Mouse (Mus musculus) thymus, postnatal 36 days (tissue): ENCODE results near the gene Zbtb34.

ENCODE experiments used
- DNase-seq, 2 experiments: peaks; one replicate each; pipeline ENCODE4 v3.0.0; 2022; ENCODE audit warnings: mixed read lengths in 2 of 2

Gene Zbtb34

DNA sequence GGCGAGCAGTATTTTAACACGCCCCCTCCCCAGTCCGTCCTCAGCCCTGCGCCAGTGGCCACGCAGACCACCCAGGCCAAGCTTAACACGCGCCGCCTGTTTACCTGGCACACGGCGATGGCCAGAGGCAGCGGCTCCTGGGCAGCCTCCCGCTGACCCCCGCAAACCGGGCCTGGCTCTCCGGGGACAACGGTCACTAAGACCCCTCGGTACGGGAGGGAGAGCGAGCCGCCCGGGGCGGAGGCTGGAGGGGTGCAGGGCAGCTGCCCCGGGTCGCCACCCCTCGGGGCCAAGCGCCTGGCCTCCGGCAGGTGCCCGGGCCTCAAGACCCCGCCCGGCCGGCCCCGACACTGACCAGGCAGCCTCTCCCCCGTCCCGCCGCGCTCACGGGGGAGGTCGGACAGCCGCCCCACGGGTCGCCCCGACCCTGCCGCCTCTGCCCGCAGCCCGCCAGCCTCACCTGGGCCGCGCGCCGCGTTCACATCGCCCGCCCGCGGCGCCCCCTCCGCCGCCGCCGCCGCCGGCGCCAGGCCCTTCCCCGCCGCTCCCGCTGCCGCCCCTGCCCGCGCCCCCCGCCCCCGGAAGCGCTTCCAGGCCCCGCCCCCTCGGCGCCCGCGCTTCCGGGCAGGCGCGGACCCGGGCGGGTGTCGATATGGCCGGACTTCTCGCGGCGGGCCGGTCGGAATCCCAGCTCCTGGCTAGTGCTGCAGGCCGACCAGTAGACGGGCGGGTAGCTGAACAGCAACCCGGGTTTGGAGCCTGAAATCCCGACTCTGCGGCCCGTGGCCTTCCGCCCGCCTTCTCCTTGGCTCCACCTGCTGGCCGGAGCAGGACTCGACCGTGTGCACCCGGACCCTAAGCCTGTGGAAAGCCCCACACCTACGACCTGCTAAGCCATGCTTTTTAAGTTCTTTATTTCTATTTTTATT, at the start of gene Zbtb34:
Gene Zbtb34, minus strand, starts transcription at position 554 of the 929 bp plus-strand sequence.
- DNase-seq = peak; percentile 73 to 76

DNA sequence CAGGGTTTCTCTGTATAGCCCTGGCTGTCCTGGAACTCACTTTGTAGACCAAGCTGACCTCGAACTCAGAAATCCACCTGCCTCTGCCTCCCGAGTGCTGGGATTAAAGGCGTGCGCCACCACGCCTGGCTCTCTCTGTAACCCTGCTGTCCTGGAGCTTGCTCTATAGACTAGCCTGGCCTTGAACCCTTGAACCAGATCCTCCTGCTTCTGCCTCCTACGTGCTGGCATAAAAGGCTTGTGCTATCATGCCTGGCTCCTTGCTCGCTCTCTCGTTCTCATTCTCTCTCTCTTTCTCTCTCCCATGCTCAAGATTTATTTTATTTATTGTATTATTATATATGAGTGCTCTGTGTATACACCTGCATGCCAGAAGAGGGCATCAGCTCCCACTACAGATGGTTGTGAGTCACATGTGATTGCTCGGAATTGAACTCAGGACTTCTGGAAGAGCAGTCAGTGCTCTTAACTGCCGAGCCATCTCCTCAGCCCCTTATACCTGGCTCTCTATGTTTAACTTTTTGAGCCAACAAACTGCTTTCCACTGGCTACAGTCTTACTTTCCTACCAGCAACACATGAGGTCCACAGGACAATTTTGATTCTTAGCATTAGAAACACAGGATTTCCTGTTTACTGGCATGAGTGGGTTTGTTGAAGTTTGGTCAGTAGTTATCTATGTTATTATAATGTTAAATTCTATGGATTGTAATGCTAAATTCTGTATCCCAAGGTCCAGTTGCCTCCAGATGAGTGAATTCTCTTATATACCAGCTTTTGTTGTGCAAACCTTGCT, 47.0 kb upstream of the Zbtb34 start:
- no peak for DNase-seq

GRCm38 (mm10) chr2:33475961-33476360, 44.8 kb upstream of the Zbtb34 start:
- no peak for DNase-seq

DNA sequence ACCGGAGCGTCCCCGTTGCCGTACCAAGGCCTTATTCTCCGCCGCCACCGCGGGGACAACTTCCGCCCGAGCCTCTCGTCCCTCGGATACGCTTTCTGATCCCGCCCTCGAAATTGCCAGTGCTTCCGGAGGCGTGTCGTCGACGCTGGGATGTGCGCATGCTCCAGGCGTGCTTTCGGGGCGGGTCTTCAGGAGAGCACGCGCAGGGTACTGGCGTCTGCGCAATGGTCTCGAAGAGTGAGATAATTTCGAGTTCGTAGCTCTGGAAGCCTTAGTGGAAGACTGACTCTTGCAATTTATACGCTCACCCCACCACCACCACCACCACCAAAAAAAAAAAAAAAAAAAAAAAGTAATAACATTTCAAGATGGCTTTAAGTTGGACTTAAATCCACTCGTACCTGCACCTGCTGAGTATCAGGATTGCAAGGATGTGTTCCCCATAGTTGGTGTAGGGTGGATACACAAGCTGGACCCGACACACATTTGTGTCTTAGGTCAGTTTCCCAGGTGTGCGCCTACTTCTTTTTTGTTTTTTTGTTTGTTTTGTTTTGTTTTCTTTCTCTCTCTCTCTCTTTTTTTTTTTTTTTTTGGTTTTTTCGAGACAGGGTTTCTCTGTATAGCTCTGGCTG, 37.5 kb upstream of the Zbtb34 start, which contains the start of gene Zbtb43:
Gene Zbtb43, minus strand, starts transcription at position 94 of the 632 bp plus-strand sequence.
- peak; percentile 96 for DNase-seq

DNA sequence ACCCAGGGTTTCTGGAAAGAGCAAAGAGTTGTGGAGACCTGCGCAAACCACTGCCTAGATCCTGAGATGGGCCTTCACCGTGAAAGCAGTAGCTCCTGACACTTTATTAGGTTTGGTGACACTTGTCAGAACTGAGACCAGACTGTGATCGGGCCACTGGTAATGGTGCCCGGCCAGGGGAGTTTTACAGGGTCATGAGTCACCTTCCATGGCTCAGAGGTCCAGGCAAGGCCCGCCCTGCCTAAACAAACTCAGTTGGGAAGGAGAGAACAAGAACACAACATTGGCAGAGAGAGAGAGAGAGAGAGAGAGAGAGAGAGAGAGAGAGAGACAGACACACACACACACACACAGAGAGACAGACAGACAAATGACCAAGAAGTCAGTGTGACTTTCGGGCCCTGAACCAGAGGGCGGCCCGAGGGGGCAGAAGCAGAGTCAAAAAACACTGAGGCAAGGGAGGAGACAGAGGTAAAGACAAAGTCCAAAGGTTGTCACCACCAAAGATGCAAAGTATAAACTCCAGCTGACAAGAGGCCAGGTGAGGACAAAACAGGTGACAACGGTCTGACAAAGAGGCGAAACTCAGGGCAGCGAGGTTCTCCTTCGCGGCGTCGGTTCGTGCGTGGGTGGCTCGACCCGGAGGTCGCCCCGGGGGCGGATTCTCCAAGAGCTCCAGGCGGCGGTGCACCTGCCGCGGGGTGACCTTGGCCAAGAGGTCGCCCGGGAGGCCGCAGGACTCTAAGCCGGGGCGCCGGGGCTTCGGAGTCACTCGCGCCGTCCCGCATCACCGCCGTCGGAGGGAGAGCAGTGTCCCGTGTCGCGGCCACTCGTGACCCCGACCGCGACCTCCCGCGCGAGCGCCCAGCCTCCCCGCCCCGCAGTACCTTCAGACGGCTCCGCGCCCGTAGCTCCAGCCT, 36.7 kb upstream of the Zbtb34 start:
- no peak for DNase-seq

DNA sequence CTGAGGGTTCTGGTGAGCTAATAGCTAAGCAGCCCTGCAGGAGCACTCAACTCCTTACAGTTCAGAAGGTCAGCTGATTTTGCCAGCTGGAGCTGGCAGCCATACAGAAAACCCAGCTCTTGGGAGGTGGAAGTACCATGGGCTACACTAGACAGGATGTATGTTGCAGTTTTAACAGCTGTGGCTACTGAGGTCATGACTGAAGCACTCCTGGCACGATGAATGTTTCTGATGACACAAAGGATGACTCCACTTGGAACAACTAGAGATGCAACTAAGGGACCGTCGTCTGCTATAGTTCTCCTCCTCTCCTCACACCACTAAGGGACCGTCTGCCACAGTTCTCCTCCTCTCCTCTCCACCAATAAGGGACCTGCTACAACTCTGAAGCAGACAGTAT, 34.8 kb upstream of the Zbtb34 start:
- DNase-seq = no peak

- no peak for DNase-seq
These were observed 34.1 kb upstream of the Zbtb34 start for GRCm38 (mm10) chr2:33465215-33465614.

GRCm38 (mm10) chr2:33462066-33462465, 30.9 kb upstream of the Zbtb34 start:
- no peak for DNase-seq

GRCm38 (mm10) chr2:33461066-33461465, 29.9 kb upstream of the Zbtb34 start:
- DNase-seq = no peak

DNA sequence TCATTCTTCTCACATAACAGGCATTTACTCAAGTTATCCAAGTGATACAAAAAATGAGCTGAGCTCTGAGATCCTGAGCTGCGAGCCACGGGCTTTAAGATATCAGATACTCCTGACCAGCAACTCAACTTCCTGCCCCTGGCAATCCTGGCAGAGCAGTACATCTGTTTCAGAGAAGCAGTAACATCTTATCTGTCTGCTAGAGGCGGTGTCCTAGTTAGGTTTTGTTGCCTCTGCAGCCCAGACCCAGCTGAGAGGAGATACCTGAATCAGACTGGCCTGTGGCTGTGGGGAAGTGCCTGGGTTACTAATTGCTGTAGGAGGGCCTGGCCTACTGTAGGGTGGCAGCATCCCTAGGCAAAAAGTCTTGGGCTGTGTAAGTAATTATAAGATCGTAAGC, 28.5 kb upstream of the Zbtb34 start:
- DNase-seq = no peak

- no peak for DNase-seq
These were observed 25.6 kb upstream of the Zbtb34 start for GRCm38 (mm10) chr2:33456696-33457095.

- no peak for DNase-seq
These were observed 25.1 kb upstream of the Zbtb34 start for GRCm38 (mm10) chr2:33456242-33456641.

DNA sequence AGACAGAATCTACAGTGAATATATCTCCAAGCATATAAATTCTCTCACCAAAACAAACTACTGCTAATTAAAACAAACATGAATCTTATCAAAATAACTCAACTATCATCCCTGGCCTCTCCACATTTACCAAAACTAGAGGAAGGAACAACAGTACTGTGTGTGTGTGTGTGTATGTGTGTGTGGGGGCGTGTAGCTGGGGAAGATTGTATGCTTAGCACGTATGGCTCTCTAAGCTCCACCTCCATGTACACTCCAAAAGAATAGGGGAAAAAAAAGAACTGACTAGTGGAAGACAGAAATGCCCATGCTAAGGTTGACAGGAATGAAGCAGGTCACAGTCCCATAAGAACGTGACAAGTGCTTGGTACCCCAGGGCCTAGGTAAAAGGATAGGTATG, 24.2 kb upstream of the Zbtb34 start:
- no peak for DNase-seq

- DNase-seq = no peak
These were observed 23.7 kb upstream of the Zbtb34 start for GRCm38 (mm10) chr2:33454816-33455215.

- no peak for DNase-seq
These were observed 22.4 kb upstream of the Zbtb34 start for GRCm38 (mm10) chr2:33453476-33453875.

DNA sequence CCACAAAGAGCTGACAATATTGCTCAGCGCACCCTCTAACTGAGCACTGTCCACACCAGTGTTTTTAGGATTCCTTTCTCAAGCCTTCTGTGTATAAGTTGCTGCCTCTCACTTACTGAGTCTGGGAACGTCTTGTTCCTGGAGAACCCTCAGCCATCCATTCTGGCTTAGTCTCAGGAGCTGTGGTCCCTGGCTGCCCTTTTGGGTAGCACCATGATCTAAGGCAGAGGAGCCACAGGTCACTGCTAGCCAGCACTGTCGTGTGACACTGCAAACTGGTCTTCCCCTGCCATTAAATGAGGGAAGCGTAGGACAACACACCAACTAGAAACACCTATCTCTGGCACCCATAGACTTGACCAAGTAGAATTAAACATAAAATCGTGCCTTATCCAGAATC, 21.6 kb upstream of the Zbtb34 start:
- no peak for DNase-seq

DNA sequence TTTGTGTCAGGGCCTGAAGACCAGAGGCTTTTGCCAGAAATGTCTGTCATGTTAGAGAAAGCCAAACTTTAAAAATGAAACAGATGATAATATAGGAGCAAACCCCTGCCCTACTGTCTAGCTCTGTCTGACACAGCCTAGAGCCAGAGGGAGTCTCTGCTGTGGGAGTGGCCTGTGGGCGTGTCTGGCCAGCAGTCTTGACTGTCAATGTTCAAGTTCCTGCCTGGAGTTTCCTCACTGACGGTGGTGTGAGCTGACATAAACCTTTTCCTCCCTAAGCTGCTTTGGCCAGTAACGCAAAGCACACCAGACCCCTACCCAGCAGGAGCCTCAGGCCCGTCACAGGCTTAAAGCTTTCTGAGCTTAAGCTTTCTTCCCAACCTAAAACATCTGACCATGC, 21.0 kb upstream of the Zbtb34 start:
- no peak for DNase-seq

GRCm38 (mm10) chr2:33451038-33451978, 20.2 kb upstream of the Zbtb34 start:
- DNase-seq = no peak

DNA sequence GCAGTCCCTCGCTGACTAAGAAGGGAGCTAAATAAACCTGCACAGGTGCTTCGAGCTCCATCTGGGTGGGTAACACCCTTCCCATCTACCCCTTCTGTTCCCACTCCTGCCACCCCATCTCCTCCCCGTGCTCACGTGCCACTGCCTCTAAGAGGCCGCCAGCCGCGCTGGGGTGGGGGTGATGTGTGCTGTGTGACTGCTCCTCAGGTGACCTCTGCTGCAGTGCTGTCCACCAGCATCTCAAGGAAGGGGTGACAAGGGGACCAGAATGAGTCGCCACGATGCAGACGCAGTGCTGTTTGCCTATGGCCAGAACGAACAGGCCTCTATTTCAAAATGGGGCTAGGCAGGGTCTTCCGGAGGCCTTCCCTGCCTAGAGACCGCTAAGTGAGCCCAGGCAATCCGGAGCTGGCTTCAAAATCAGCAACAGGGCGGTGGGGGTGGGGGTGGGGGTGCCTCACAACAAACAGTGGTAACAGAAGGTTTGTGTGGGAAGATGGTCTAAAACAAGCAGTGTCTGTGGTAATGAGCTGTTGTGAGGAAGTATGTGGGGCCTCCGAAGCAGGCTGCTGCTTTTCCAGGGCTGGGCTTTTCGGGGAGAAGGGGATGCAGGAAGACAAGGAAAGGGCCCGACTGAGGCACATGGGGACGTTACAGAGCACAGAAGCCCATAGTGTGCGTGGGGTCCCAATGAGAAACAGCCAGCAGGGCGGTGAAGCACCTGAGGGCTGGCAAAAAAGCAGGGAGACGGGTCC, 18.2 kb upstream of the Zbtb34 start:
- no peak for DNase-seq

GRCm38 (mm10) chr2:33446796-33447195, 15.7 kb upstream of the Zbtb34 start:
- DNase-seq = no peak
